Mouse (Mus musculus) bone marrow, adult 2 months (tissue): ENCODE results near the gene St6galnac1.

Experiments used
- CTCF ChIP-seq: fragments of 200-500 bp; IDR thresholded peaks from 2 replicates; pipeline ENCODE4 v1.5.1; 2011; ENCODE audit warnings: low read length, control low read depth; ENCODE audit not compliant: control insufficient read depth, insufficient read depth
- POLR2A ChIP-seq: fragments of 200-500 bp; IDR thresholded peaks from 2 replicates; pipeline ENCODE4 v1.6.1; 2011; ENCODE audit warnings: low read depth, mild to moderate bottlenecking, control low read depth, low read length, borderline replicate concordance; ENCODE audit not compliant: control insufficient read depth

GRCm38 (mm10) chr11:116807938-116808606 lies 32.8 kb upstream of the St6galnac1 start:
- no peak for TF ChIP-seq POLR2A
- TF ChIP-seq CTCF: peak; percentile 86
